Mouse (Mus musculus): Measurements from ENCODE around the gene Cdk5. TPM values are rescaled to one million over a fixed set of nuclear protein-coding genes. Genes with fewer than 3 reads are reported as not detected.

Cdk5 gene
- total RNA-seq, 2 experiments from 2014 or later: 24.4 to 25.7 TPM

GRCm38 (mm10) chr5:24433993-24434392 is 10.7 kb upstream of the Cdk5 start:
- no peak for DNase-seq (ENCODE audit: low spot score in 2 of 2)

DNA sequence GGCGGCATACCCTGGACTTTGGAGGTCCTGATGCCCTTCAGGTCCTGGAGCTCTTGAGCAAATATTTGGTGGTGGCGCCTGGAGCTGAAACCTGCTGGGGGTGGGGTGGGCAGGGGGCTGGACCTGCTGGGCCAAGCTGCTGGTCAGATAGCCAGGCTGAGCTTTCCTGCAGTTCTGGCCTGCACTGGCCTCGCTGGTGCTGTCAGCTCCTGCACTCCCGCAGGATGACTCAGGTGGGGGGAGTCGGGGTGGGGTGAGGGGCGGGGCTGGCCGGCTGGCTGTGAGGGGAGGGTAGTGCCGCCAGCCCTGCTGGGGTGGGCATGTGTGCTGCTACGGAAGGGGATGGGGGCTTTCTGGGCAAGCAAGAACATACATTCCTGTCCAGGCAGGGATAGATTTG is 5.3 kb upstream of the Cdk5 start:
- no peak for DNase-seq (ENCODE audit: low spot score in 2 of 2)

- no peak for DNase-seq (ENCODE audit: low spot score in 2 of 2)
Measured at GRCm38 (mm10) chr5:24427981-24428402, 4.7 kb upstream of the Cdk5 start.

- DNase-seq (ENCODE audit: low spot score in 2 of 2): no peak
Measured at GRCm38 (mm10) chr5:24427285-24427633, 3.9 kb upstream of the Cdk5 start.

DNA sequence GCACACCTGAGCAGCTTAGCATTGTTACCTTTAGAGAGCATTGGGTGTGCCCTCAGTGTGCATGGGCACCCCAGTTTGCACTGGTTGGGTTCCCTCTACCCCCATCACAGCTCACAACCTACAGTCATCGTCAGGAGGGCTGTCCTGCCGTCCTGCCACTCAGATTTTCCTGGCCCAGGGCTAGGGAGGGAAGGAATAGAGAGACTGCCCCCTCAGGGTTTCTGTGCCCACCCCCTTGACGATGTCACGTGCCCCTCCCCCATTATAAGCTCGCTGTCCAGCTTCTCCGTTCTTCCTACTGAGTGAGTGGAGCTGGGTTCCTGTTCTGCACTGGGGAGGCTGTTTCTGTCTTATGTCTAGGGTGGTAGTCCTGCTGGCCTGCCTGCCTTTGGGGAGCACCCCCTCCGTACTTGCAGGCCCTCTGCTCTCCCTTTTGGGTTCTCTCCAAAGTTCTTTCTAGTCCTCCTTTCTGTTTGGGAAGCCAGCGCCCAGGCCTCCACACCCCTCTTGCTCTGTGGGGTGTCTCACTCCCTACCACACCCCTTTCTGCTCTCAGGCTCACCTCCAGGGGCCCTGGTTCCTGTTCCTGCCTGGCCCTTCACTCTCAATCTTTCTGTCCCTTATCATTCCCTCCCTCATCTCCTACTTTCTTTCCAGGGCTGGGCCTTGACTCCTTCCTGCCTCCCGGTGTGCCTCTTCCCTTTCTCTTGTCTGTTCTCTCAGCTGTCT is 3.4 kb upstream of the Cdk5 start:
- no peak for DNase-seq (ENCODE audit: low spot score in 2 of 2)

GRCm38 (mm10) chr5:24426037-24426432 is 2.7 kb upstream of the Cdk5 start:
- DNase-seq (ENCODE audit: low spot score in 2 of 2): no peak

DNA sequence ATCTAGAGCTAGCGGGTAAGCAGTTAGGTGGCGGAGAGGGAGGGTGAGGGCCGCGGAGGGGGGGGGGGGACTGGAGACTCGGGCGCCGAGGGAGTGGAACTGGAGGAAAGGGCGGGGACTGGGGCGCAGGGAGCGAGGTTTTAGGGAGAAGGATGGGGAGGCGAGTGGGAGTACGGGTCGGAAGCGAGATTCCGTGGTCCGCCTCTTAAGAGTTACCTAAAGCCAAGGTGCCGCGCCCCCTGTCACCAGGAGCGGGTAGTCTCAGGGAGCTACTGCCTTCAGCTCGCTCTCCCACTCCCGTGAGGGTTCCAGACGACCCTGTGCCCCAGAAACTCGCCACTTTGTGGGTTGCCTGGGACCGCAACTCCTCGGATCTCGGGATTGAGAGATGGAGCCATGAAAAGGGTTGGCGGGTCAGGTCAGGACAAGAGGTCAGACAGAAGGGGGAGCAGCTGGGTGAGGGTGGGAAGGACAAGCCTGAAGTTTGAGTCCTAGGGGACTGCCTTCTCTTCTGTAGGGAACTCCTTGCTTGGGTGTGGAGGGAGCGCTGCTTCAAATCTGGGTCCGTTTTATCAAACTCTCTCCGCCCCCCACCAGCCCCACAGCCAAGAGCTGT is 2.2 kb upstream of the Cdk5 start:
- no peak for DNase-seq (ENCODE audit: low spot score in 2 of 2)

DNA sequence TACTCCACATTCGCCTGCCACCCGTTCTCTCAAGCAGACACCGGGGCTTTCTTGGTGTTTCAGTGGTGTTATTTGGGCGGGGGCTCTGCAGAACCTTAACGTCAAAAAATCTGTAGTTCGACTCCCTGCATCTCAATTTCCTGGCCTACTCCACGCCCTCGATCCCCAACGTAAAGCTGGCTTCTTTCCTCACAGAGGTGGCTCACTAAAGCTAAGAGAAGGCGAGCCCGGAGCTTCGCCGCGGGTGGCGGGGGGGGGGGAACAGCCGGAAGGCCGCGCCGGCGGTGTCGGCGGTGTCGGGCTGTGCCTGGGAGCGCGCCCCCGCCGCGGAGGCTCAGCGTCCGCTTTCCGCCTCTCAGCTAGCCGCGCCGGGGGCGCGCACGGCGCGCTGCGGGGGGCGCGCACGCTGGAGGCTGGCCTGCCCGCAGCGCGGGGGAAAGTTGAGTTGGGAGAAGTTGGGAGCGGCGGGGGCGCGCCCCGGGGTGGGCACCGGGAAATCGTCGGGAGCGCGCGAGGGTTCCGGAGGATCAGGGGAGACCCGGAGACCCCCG is 1.6 kb upstream of the Cdk5 start:
- peak; percentile 81 to 88 for DNase-seq (ENCODE audit: low spot score in 2 of 2)

- peak in 1 of 2 experiments; percentile 49 for DNase-seq (ENCODE audit: low spot score in 2 of 2)
Measured at GRCm38 (mm10) chr5:24424004-24424781, 863 bp upstream of the Cdk5 start.

DNA sequence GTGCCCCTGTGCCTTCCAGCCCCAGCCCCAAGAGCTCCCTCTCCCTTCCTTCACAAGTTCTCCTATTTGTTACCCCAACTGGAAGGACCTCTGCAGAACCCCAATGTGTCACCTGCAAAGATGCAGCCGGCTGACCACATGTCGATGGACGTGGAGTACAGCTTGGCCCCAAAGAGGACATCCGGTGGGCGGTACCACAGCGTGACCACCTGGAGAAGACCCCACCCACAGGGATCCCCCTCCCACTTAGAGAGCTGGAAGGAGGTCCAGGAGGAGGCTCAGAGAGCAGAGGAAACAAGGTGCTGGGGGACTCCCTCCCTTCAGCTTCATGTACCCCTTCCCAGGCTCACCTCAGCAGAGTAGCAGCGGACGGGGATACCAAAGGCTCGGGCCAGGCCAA is 2.9 kb downstream of the Cdk5 start:
- DNase-seq (ENCODE audit: low spot score in 2 of 2): no peak

- DNase-seq (ENCODE audit: low spot score in 2 of 2): no peak
Measured at GRCm38 (mm10) chr5:24417587-24417986, 5.7 kb downstream of the Cdk5 start.

- peak in 1 of 2 experiments; percentile 67 for DNase-seq (ENCODE audit: low spot score in 2 of 2)
Measured at GRCm38 (mm10) chr5:24416222-24416736, 7.1 kb downstream of the Cdk5 start.

GRCm38 (mm10) chr5:24413938-24414337 is 9.4 kb downstream of the Cdk5 start:
- DNase-seq (ENCODE audit: low spot score in 2 of 2): no peak

DNA sequence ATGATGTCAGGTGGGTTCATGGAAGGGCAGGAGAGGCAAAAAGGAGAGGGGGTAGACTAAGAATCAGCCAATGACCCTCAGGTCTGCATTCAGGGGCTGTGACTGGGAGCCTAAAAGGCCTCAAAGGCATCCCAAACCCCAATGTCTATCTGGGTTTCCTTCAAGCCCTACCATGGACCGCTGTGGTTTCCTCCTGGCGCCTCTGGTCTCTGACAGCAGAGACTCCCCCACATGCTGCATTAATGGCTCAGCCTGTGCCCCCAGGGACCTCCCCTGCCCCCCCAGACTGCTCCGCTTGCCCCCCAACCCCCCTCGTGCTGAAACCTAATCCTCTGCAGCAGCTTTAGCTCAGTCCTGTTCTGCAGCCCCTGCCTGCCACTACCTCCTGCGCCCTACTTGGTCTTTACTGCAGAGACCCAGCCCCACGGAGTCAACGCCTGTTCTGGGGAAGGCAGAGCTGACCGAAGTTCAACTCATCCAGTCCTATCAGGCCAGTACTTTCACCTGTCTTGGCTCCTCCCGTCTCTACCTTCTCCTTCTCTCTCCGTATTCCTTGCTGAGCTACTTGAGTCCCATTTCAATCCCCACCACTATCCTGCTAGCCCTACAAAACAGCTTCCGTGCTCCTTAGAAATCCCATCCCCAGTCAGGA is 10.2 kb downstream of the Cdk5 start, which contains the start of gene Asic3:
Asic3 (plus strand) TSS at position 351 of the 652 bp plus-strand sequence.
- no peak for DNase-seq (ENCODE audit: low spot score in 2 of 2)

DNA sequence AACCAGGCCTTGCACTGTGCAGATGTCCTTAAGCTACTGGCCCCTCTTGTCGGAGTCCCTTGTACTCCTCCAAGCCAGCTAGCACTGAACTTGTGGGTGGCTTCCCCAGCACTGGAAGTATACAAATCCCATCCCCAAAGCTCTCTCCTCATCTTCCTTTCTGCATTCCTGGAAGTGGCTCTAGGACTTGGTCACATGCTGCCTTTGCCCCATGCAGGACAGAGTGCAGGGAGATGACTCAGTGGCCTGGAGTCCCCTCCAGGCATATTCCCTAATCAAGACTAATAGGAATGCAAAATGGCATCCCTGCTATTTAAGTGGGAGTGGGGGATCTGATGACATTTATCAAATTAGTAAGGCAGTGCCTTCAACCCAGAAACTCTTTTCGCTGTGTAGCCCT is 11.3 kb downstream of the Cdk5 start:
- no peak for DNase-seq (ENCODE audit: low spot score in 2 of 2)

DNA sequence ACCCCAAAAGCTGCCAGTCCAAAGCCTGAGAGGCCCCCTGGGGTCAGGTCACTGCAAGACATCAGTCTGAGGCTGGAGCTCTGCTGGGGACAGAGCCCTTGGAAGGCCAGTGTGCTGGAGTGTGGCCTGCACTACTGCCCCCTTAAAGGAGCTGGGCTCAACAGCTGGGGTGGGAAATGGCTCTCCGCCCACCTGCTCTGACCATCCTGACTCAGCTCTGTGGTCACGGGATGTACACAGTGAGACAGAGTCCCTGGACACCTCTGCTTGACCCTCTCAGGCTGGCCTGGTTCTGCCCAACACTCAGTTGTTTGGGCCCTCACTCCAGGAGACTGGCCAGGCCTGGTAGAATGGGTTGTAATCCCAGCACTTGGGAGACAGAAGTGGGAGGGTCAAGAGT is 13.9 kb downstream of the Cdk5 start:
- no peak for DNase-seq (ENCODE audit: low spot score in 2 of 2)

DNA sequence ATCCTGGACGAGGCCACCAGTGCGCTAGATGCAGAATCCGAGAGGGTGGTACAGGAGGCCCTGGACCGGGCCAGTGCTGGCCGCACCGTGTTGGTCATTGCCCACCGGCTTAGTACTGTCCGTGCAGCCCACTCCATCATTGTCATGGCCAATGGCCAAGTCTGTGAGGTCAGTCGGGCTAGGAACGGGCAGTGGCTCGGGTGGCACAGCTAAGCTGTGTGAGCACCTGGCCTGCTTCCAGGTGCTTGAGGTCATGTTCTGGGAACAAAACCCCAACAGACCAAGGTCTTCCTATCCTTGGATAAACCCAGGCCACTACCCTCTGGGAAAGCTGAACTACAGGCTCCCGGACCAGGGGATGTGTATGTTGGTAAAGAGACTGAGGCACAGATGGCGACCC is 14.7 kb downstream of the Cdk5 start:
- no peak for DNase-seq (ENCODE audit: low spot score in 2 of 2)

GRCm38 (mm10) chr5:24405389-24405876 is 17.9 kb downstream of the Cdk5 start:
- no peak for DNase-seq (ENCODE audit: low spot score in 2 of 2)

- DNase-seq (ENCODE audit: low spot score in 2 of 2): no peak
Measured at GRCm38 (mm10) chr5:24404594-24405360, 18.6 kb downstream of the Cdk5 start.

DNA sequence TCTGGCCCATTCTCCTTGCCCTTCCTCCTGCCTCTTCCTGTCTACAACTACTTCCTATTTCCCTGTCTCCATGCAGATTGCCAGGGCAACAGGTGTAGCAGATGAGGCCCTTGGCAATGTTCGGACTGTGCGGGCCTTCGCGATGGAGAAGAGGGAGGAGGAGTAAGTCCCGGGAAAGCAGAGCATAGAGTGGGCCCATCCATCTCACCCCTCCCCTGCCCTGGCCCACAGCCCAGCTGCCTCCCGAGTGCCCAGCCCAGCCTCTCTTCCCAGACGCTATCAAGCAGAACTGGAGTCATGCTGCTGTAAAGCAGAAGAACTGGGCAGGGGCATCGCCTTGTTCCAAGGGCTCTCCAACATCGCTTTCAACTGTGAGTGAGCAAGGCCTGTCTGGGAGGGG is 21.4 kb downstream of the Cdk5 start:
- no peak for DNase-seq (ENCODE audit: low spot score in 2 of 2)
